Mouse (Mus musculus) midbrain, postnatal 0 days (tissue): ENCODE measurements at regions not wholly inside any gene's neighbourhood (a gene's known extent, or its start where the extent isn't known, plus 50 kb on each side); places are given as distances from the start of the nearest gene placed in this dataset.
"Not testable (repeated sequence)": the region's sequence is repeated elsewhere in the genome, so short reads cannot be mapped to it uniquely, and the experiment has no call there.

Experiments used
- ATAC-seq: fragments of 200-750 bp; cut with Nextera tagmentation; 2 replicates; pipeline ENCODE4 v1.8.0; 2017; ENCODE audit warnings: moderate number of reproducible peaks, mild to moderate bottlenecking, moderate TSS enrichment, moderate library complexity; ENCODE audit not compliant: low FRiP score
- DNase-seq: peaks from one replicate; pipeline ENCODE4 v3.0.0-alpha.2; 2015; ENCODE audit warnings: low spot score
- H3K27ac ChIP-seq: fragments of 300-500 bp; sonication (generic); 2 replicates; pipeline ENCODE4 v1.5.1; 2014; ENCODE audit warnings: low read depth, mild to moderate bottlenecking, low read length, mixed read lengths
- H3K27me3 ChIP-seq: fragments of 300-500 bp; sonication (generic); 2 replicates; pipeline ENCODE4 v1.6.1; 2014; ENCODE audit warnings: low read length, control low read depth, mixed read lengths; ENCODE audit not compliant: insufficient read depth
- H3K36me3 ChIP-seq: fragments of 300-500 bp; sonication (generic); 2 replicates; pipeline ENCODE4 v1.6.1; 2014; ENCODE audit warnings: low read length, control low read depth, mixed read lengths; ENCODE audit not compliant: insufficient read depth
- H3K4me1 ChIP-seq: fragments of 300-500 bp; sonication (generic); 2 replicates; pipeline ENCODE4 v1.6.1; 2014; ENCODE audit warnings: mild to moderate bottlenecking, control low read depth, antibody characterized with exemption, low read length, mixed read lengths; ENCODE audit not compliant: insufficient read depth
- H3K4me2 ChIP-seq: fragments of 300-500 bp; sonication (generic); 2 replicates; pipeline ENCODE4 v1.6.1; 2014; ENCODE audit warnings: low read depth, mild to moderate bottlenecking, low read length, mixed read lengths; ENCODE audit not compliant: poor library complexity, severe bottlenecking
- H3K4me3 ChIP-seq: fragments of 300-500 bp; sonication (generic); 2 replicates; pipeline ENCODE4 v1.5.1; 2014; ENCODE audit warnings: low read depth, mild to moderate bottlenecking, low read length, moderate library complexity
- H3K9ac ChIP-seq: fragments of 300-500 bp; sonication (generic); replicated peaks from 2 replicates; pipeline ENCODE4 v1.6.1; 2014; ENCODE audit warnings: mild to moderate bottlenecking, low read length, moderate library complexity, mixed read lengths; ENCODE audit not compliant: poor library complexity, severe bottlenecking
- H3K9me3 ChIP-seq: fragments of 300-500 bp; sonication (generic); 2 replicates; pipeline ENCODE4 v1.6.1; 2016; ENCODE audit warnings: low read length, control low read depth
- CTCF ChIP-seq: IDR thresholded peaks from 2 replicates; pipeline ENCODE4 v1.5.1; 2016; ENCODE audit warnings: antibody characterized with exemption, mild to moderate bottlenecking
- whole genome bisulfite sequencing: fragments of 180-500 bp; shearing (Covaris S2); extraction: QIAGEN DNeasy Blood & Tissue Kit; methylation state at CpG from one replicate; pipeline ENCODE4 v1.1.7; 2014; 5-methylcytosine and 5-hydroxymethylcytosine counted together

DNA sequence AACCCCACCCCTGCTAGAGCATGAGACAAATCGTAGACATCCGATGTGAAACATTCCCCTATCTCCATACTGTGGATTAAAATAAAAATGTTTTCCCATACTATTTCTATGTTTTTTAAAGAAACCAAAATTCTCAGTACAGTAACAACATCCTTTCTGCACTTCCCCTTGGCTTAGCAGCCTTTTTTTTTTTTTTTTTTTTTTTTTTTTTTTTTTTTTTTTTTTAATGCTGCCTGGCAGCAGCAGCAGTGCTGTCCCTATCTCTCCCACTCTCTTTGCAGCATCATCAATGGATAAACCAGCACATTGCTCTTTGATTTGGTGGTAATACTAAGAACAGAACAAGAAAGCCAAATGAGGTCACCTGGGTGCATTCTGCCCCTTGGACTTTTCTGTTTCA is 239.3 kb upstream of the Ell2 start:
- WGBS = 91% methylated on average over 2 of the region's 2 CpGs

GRCm38 (mm10) chr13:75475828-75476597 is 230.5 kb upstream of the Ell2 start:
- no peaks in the 10 kb centered on the region for H3K36me3 ChIP-seq
- no peaks in the 10 kb centered on the region for H3K9me3 ChIP-seq
- DNase-seq (no peak), ATAC-seq (no peak)
- H3K27ac ChIP-seq = no peak overlapping the region
- no peak overlapping the region for H3K4me2 ChIP-seq
- no peaks in the 10 kb centered on the region for H3K4me1 ChIP-seq
- H3K4me3 ChIP-seq = no peak overlapping the region
- no peak for TF ChIP-seq CTCF
- no peak overlapping the region for H3K9ac ChIP-seq
- H3K27me3 ChIP-seq = no peaks in the 10 kb centered on the region
- 88% methylated on average over 1 of the region's 1 CpGs for WGBS

More for the DNA sequence above, 239.3 kb upstream of the Ell2 start:
- no peak overlapping the region for H3K4me3 ChIP-seq
- no peak overlapping the region for H3K9ac ChIP-seq
- no peaks in the 10 kb centered on the region for H3K27me3 ChIP-seq
- no peaks in the 10 kb centered on the region for H3K4me1 ChIP-seq
- H3K36me3 ChIP-seq = no peaks in the 10 kb centered on the region
- DNase-seq (no peak), ATAC-seq (no peak)
- H3K27ac ChIP-seq = no peak overlapping the region
- no peaks in the 10 kb centered on the region for H3K9me3 ChIP-seq
- H3K4me2 ChIP-seq = no peak overlapping the region
- TF ChIP-seq CTCF = no peak

- not testable (repeated sequence) for H3K9me3 ChIP-seq, H3K9ac ChIP-seq, H3K27me3 ChIP-seq, H3K4me1 ChIP-seq, H3K4me3 ChIP-seq, H3K27ac ChIP-seq, H3K4me2 ChIP-seq, DNase-seq, ATAC-seq, H3K36me3 ChIP-seq
- 93% methylated on average over 7 of the region's 7 CpGs for WGBS
Measured at GRCm38 (mm10) chr13:75483157-75483915, 223.2 kb upstream of the Ell2 start.

GRCm38 (mm10) chr13:75484252-75484651 is 222.3 kb upstream of the Ell2 start:
- not testable (repeated sequence) for DNase-seq, H3K9me3 ChIP-seq, H3K27ac ChIP-seq, H3K4me2 ChIP-seq, H3K4me3 ChIP-seq, H3K36me3 ChIP-seq, H3K9ac ChIP-seq, H3K27me3 ChIP-seq, H3K4me1 ChIP-seq, ATAC-seq
- 80% methylated on average over 2 of the region's 2 CpGs for WGBS

- H3K4me2 ChIP-seq = no peak overlapping the region
- no peak overlapping the region for H3K27ac ChIP-seq
- 81% methylated on average over 3 of the region's 3 CpGs for WGBS
- no peak for TF ChIP-seq CTCF
- H3K4me3 ChIP-seq = no peak overlapping the region
- no peaks in the 10 kb centered on the region for H3K9me3 ChIP-seq
- ATAC-seq = no peak
- no peak for DNase-seq
- H3K27me3 ChIP-seq = no peaks in the 10 kb centered on the region
- H3K9ac ChIP-seq = no peak overlapping the region
- H3K4me1 ChIP-seq = no peaks in the 10 kb centered on the region
- H3K36me3 ChIP-seq = no peaks in the 10 kb centered on the region
Measured at GRCm38 (mm10) chr13:75501530-75501929, 205.0 kb upstream of the Ell2 start.

DNA sequence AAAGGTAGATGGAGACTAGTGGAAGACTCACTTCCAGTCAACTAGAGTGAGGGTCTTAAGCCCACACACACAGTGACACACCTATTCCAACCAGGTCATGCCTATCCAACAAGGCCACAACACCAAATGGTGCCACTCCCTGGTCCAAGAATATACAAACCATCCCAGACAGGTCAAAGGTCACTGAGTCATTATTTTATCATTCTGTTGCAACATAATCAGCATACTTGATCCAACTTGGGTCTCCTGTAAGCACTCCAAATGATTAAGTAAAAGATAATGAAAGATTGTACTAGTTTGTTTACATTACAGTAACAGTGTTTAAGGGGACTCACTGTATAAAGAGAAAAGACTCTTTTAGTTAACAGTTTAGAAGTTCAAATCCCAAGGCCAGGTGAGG is 203.2 kb upstream of the Ell2 start:
- H3K4me3 ChIP-seq = no peak overlapping the region
- H3K4me1 ChIP-seq = no peaks in the 10 kb centered on the region
- H3K9me3 ChIP-seq = no peaks in the 10 kb centered on the region
- no peak overlapping the region for H3K9ac ChIP-seq
- no peak for ATAC-seq
- no peaks in the 10 kb centered on the region for H3K27me3 ChIP-seq
- TF ChIP-seq CTCF = no peak
- no peak overlapping the region for H3K27ac ChIP-seq
- H3K4me2 ChIP-seq = no peak overlapping the region
- no peak for DNase-seq
- H3K36me3 ChIP-seq = no peaks in the 10 kb centered on the region
